19 mouse cellular contexts compared by ENCODE assay signal in the genomic region with DNA sequence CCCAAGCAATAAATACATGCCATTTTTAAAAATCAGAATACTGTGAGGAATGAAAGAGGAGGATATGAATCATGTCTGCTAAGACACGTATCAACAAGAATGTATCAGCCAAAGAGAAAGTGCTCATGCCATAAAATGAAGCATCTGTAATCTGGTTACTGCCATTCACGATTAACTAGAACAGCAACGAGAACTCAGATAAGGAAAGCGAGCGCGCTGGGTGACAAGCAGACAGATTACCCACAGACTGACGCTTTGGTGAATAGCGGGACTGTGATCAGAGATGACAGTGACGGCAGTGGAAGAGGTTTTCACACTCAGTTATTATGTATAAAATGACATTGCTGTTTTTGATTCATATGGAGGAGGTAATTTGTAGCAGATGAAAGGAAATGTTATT. TPM values are rescaled to one million over a fixed set of nuclear protein-coding genes. Genes with fewer than 3 reads are reported as not detected.
A peak's percentile ranks its signal among the peaks of the same experiment; 100 is the strongest.
DNase-seq lines count a peak whose midpoint lies in the region; ATAC-seq and TF ChIP-seq lines count a peak whose summit lies in the region.
"Had no signal": no experiment of that assay in that cellular context is flagged by ENCODE, and none has a peak within 500 bp of the region (broad histone marks: within the 10 kb centered on the region; RNA-seq: fewer than 3 reads in every experiment).

No protein-coding gene starts in this region.

- H3K4me3 ChIP-seq in heart, embryonic 13.5 days: no peak overlapping the region
- H3K4me3 ChIP-seq in MEL (ENCODE audit: control insufficient read depth in 1 of 2, insufficient read depth in 1 of 2, low read depth in 2 of 2, low read length in 2 of 2): no peak overlapping the region
- H3K4me3 ChIP-seq in liver, embryonic 11.5 days (ENCODE audit: low read depth, low read length): no peak overlapping the region
- H3K4me3 ChIP-seq: midbrain, embryonic 13.5 days had no signal

- H3K36me3 ChIP-seq in heart, embryonic 13.5 days: peaks cover 38% of the 10 kb centered on the region
- peaks cover 13 to 46% of the 10 kb centered on the region in 2 experiments for H3K36me3 ChIP-seq in MEL (ENCODE audit: control insufficient read depth in 1 of 2, insufficient read depth in 2 of 2, low read length in 2 of 2)
- peaks cover 14% of the 10 kb centered on the region for H3K36me3 ChIP-seq in liver, embryonic 11.5 days (ENCODE audit: control insufficient read depth, insufficient read depth, low read length)

- peak; percentile 57 to 70 for TF ChIP-seq EP300 in MEL (IDR thresholded peaks at IDR 0.05; ENCODE audit: low read depth in 1 of 2, low read length in 2 of 2)

- H3K79me2 ChIP-seq in MEL (ENCODE audit: control insufficient read depth, insufficient read depth, low read length, poor library complexity): no peaks in the 10 kb centered on the region

- TF ChIP-seq POLR2A in MEL (IDR thresholded peaks at IDR 0.05; ENCODE audit: control insufficient read depth in 1 of 2, insufficient read depth in 1 of 2, low read depth in 1 of 2, low read length in 2 of 2, poor library complexity in 1 of 2): no peak

- 13% methylated on average over 9 of the region's 9 CpGs for WGBS in heart, embryonic 13.5 days
- WGBS in liver, embryonic 11.5 days: 29% methylated on average over 9 of the region's 9 CpGs

- peak overlapping the region; percentile 56; the same call in 1 of the 2 replicates for H3K9ac ChIP-seq in heart, embryonic 13.5 days
- H3K9ac ChIP-seq in MEL (ENCODE audit: control insufficient read depth, low read depth, low read length, poor library complexity, severe bottlenecking): no peak overlapping the region
- H3K9ac ChIP-seq in liver, embryonic 11.5 days (ENCODE audit: low read depth, low read length): no peak overlapping the region
- H3K9ac ChIP-seq: hindbrain, embryonic 14.5 days; midbrain, embryonic 13.5 days had no signal

- TF ChIP-seq RAD21 in MEL (IDR thresholded peaks at IDR 0.05; ENCODE audit: low read depth, low read length): no peak

- H3K27ac ChIP-seq in heart, embryonic 13.5 days (replicated peaks): peak overlapping the region; percentile 28; the same call in 1 of the 2 replicates
- peak overlapping the region; percentile 21; the same call in 1 of the 2 replicates for H3K27ac ChIP-seq in MEL (ENCODE audit: control insufficient read depth, low read depth, low read length)
- no peak overlapping the region for H3K27ac ChIP-seq in liver, embryonic 11.5 days (ENCODE audit: low read depth, low read length)
- H3K27ac ChIP-seq: hindbrain, embryonic 14.5 days had no signal

- H3K4me2 ChIP-seq in heart, embryonic 13.5 days: peak overlapping the region; percentile 41
- H3K4me2 ChIP-seq in liver, embryonic 11.5 days: peak overlapping the region; percentile 13
- H3K4me2 ChIP-seq: hindbrain, embryonic 14.5 days; midbrain, embryonic 13.5 days had no signal

- TF ChIP-seq CTCF in MEL (IDR thresholded peaks at IDR 0.05 in 2 of 3, conservative IDR thresholded peaks at IDR 0.05 in 1 of 3; ENCODE audit: control insufficient read depth in 1 of 3, insufficient read depth in 1 of 3, low read depth in 2 of 3, low read length in 3 of 3, poor library complexity in 1 of 3, severe bottlenecking in 1 of 3): no peak

- no peak for DNase-seq in heart, postnatal 10 days
- DNase-seq in 3T3-L1 (ENCODE audit: low read depth, low spot score) (peak; percentile 28), MEL (ENCODE audit: low read depth, low spot score) (peak; percentile 74)
- no peak for DNase-seq in liver, embryonic 11.5 days (ENCODE audit: low spot score)
- no peak for DNase-seq in urinary bladder, postnatal 36 days (ENCODE audit: low spot score in 2 of 2)
- DNase-seq in adrenal gland, postnatal 36 days: no peak
- DNase-seq in embryo, embryonic 10 days (ENCODE audit: low spot score): no peak
- DNase-seq: adrenal gland, postnatal 10 days; cerebellum, adult 11 months; heart, adult 11 months; kidney, adult 11 months; kidney, postnatal 36 days; spleen, adult 18-20 months; thymus, postnatal 25 days had no signal

- intact Hi-C loops in heart, postnatal 10 days (cut with DNase I): no loop called here

- H3K27me3 ChIP-seq in heart, embryonic 13.5 days (replicated peaks): no peaks in the 10 kb centered on the region
- H3K27me3 ChIP-seq in MEL (ENCODE audit: control insufficient read depth in 1 of 2, insufficient read depth in 2 of 2, low read length in 2 of 2): no peaks in the 10 kb centered on the region
- no peaks in the 10 kb centered on the region for H3K27me3 ChIP-seq in liver, embryonic 11.5 days (replicated peaks; ENCODE audit: control insufficient read depth, insufficient read depth, low read length)
- H3K27me3 ChIP-seq: CH12.LX; midbrain, embryonic 13.5 days had no signal

- no peaks in the 10 kb centered on the region for H3K9me3 ChIP-seq in heart, embryonic 13.5 days
- H3K9me3 ChIP-seq in MEL (replicated peaks; ENCODE audit: insufficient read depth, low read length): no peaks in the 10 kb centered on the region
- H3K9me3 ChIP-seq in liver, embryonic 11.5 days (ENCODE audit: control insufficient read depth, low read length): no peaks in the 10 kb centered on the region
- H3K9me3 ChIP-seq: midbrain, embryonic 13.5 days had no signal

- ATAC-seq in heart, embryonic 13.5 days (ENCODE audit: extremely low read depth, insufficient number of reproducible peaks, low FRiP score, low TSS enrichment): no peak
- peak; percentile 68 for ATAC-seq in liver, embryonic 11.5 days (replicated peaks; ENCODE audit: low FRiP score)
- ATAC-seq: lung, postnatal 0 days; midbrain, embryonic 13.5 days had no signal

- H3K4me1 ChIP-seq in heart, embryonic 13.5 days: peaks cover 28% of the 10 kb centered on the region
- peaks cover 10 to 13% of the 10 kb centered on the region in 2 experiments for H3K4me1 ChIP-seq in MEL (ENCODE audit: control insufficient read depth in 1 of 2, insufficient read depth in 2 of 2, low read length in 2 of 2)
- peaks cover 10% of the 10 kb centered on the region for H3K4me1 ChIP-seq in liver, embryonic 11.5 days (replicated peaks; ENCODE audit: control insufficient read depth, insufficient read depth, low read length)

TF ChIP-seq in MEL, 35 proteins besides CTCF, POLR2A, EP300 and RAD21:
- TF ChIP-seq MAX (IDR thresholded peaks at IDR 0.05; ENCODE audit: low read length): no peak
- peak; percentile 69 for TF ChIP-seq ETS1 (IDR thresholded peaks at IDR 0.05; ENCODE audit: low read depth, low read length)
- peak; percentile 38; the same call in 1 of the 2 replicates for TF ChIP-seq TAL1 (IDR thresholded peaks at IDR 0.05; ENCODE audit: low read length)
- peak; percentile 71 for TF ChIP-seq TCF12 (IDR thresholded peaks at IDR 0.05; ENCODE audit: low read depth, low read length)
- TF ChIP-seq NRF1 (IDR thresholded peaks at IDR 0.05; ENCODE audit: insufficient read depth, low read depth, low read length, poor library complexity, severe bottlenecking): no peak
- TF ChIP-seq GATA1 (IDR thresholded peaks at IDR 0.05; ENCODE audit: low read depth, low read length): peak; percentile 90
- TF ChIP-seq ZNF384 (IDR thresholded peaks at IDR 0.05; ENCODE audit: low read depth, low read length): no peak
- peak; percentile 57 for TF ChIP-seq MXI1 (IDR thresholded peaks at IDR 0.05; ENCODE audit: low read depth, low read length)
- peak; percentile 95 for TF ChIP-seq RCOR1 (IDR thresholded peaks at IDR 0.05; ENCODE audit: low read depth, low read length)

RNA-seq across cellular contexts. Expression of a gene that starts 37.9 kb away (rescaled TPM):
- polyA plus RNA-seq in heart, embryonic 13.5 days (2015; fragmentation: Nextera tagmentation; extraction: Ambion mirVana): 26.5 and 27.1 TPM in 2 replicates
- 10 to 100 TPM; 78.0 to 89.4 TPM for total RNA-seq in heart, postnatal 10 days (2021)
- 48.0 and 49.9 TPM in 2 replicates for total RNA-seq in MEL (2012; rRNA removed)
- polyA plus RNA-seq in MEL (2012; ENCODE audit: insufficient read depth in 1 of 2, insufficient read length in 2 of 2, low read depth in 1 of 2, low replicate concordance in 2 of 2, missing spikeins in 1 of 2): 10 to 100 TPM in 1 of 2 experiments, not detected in 1; 43.7 TPM
- polyA plus RNA-seq in liver, embryonic 11.5 days (2014; fragmentation: Nextera tagmentation; extraction: Ambion mirVana): 52.3 and 66.2 TPM in 2 replicates
- 10 to 100 TPM; 63.0 to 68.1 TPM for total RNA-seq in adrenal gland, postnatal 36 days (2021)

RNA-seq across cellular contexts. Expression of a gene that starts 42.8 kb away (rescaled TPM):
- polyA plus RNA-seq in heart, embryonic 13.5 days (2015; fragmentation: Nextera tagmentation; extraction: Ambion mirVana): 8.3 and 10.7 TPM in 2 replicates
- 1 to 10 TPM; 2.4 TPM for total RNA-seq in heart, postnatal 10 days (2021)
- 27.5 and 28.2 TPM in 2 replicates for total RNA-seq in MEL (2012; rRNA removed)
- polyA plus RNA-seq in MEL (2012; ENCODE audit: insufficient read depth in 1 of 2, insufficient read length in 2 of 2, low read depth in 1 of 2, low replicate concordance in 2 of 2, missing spikeins in 1 of 2): 10 to 100 TPM in 1 of 2 experiments, not detected in 1; 50.2 TPM
- 48.2 and 51.5 TPM in 2 replicates for polyA plus RNA-seq in liver, embryonic 11.5 days (2014; fragmentation: Nextera tagmentation; extraction: Ambion mirVana)
- total RNA-seq in adrenal gland, postnatal 36 days (2021): 1 to 10 TPM; 4.5 to 5.9 TPM

RNA-seq across cellular contexts. Expression of a gene that starts 51.3 kb away (rescaled TPM):
- 135 and 136 TPM in 2 replicates for polyA plus RNA-seq in heart, embryonic 13.5 days (2015; fragmentation: Nextera tagmentation; extraction: Ambion mirVana)
- total RNA-seq in heart, postnatal 10 days (2021): 100 to 1,000 TPM; 168 to 172 TPM
- 100 and 123 TPM in 2 replicates for total RNA-seq in MEL (2012; rRNA removed)
- 100 to 1,000 TPM in 1 of 2 experiments, not detected in 1; 129 TPM for polyA plus RNA-seq in MEL (2012; ENCODE audit: insufficient read depth in 1 of 2, insufficient read length in 2 of 2, low read depth in 1 of 2, low replicate concordance in 2 of 2, missing spikeins in 1 of 2)
- polyA plus RNA-seq in liver, embryonic 11.5 days (2014; fragmentation: Nextera tagmentation; extraction: Ambion mirVana): 160 and 164 TPM in 2 replicates
- total RNA-seq in adrenal gland, postnatal 36 days (2021): 100 to 1,000 TPM; 332 to 479 TPM

Comparison
In these comparisons a context has a peak if more than half of its experiments do, and no peak if none do; other contexts are left out.
1. DNase-seq: peak in 3T3-L1 (single experiment) and MEL (single experiment); none in heart, postnatal 10 days (0 of 2), liver, embryonic 11.5 days (single experiment), urinary bladder, postnatal 36 days (0 of 2), adrenal gland, postnatal 36 days (0 of 2) and embryo, embryonic 10 days (single experiment).